Mouse (Mus musculus): ENCODE data around the gene Hdgfl1.

Gene Hdgfl1

GRCm38 (mm10) chr13:26769955-26770354 is at the start of gene Hdgfl1:
Hdgfl1 (minus strand) TSS chr13:26770165.
- in situ Hi-C loops (cut with MboI, MseI): no loop called here

GRCm38 (mm10) chr13:26795460-26795859 is 25.5 kb upstream of the Hdgfl1 start:
- in situ Hi-C loops (cut with MboI, MseI): no loop called here

- in situ Hi-C loops (cut with MboI, MseI): no loop called here
These were observed 541 bp downstream of the Hdgfl1 start for GRCm38 (mm10) chr13:26769424-26769823.

- in situ Hi-C loops (cut with MboI, MseI): no loop called here
These were observed 7.8 kb downstream of the Hdgfl1 start for GRCm38 (mm10) chr13:26761966-26762803.

GRCm38 (mm10) chr13:26752863-26753262 is 17.1 kb downstream of the Hdgfl1 start:
- in situ Hi-C loops (cut with MboI, MseI): no loop called here

- in situ Hi-C loops (cut with MboI, MseI): no loop called here
These were observed 17.6 kb downstream of the Hdgfl1 start for GRCm38 (mm10) chr13:26752414-26752813.

GRCm38 (mm10) chr13:26745760-26746457 is 24.1 kb downstream of the Hdgfl1 start:
- in situ Hi-C loops (cut with MboI, MseI): no loop called here

GRCm38 (mm10) chr13:26745059-26745759 is 24.8 kb downstream of the Hdgfl1 start:
- in situ Hi-C loops (cut with MboI, MseI): no loop called here

GRCm38 (mm10) chr13:26744068-26744467 is 25.9 kb downstream of the Hdgfl1 start:
- in situ Hi-C loops (cut with MboI, MseI): no loop called here

GRCm38 (mm10) chr13:26734981-26735380 is 35.0 kb downstream of the Hdgfl1 start:
- in situ Hi-C loops (cut with MboI, MseI): no loop called here

- in situ Hi-C loops (cut with MboI, MseI): no loop called here
These were observed 45.7 kb downstream of the Hdgfl1 start for GRCm38 (mm10) chr13:26724250-26724649.

- in situ Hi-C loops (cut with MboI, MseI): no loop called here
These were observed 48.6 kb downstream of the Hdgfl1 start for GRCm38 (mm10) chr13:26721333-26721732.

GRCm38 (mm10) chr13:26720917-26721316 is 49.0 kb downstream of the Hdgfl1 start:
- in situ Hi-C loops (cut with MboI, MseI): no loop called here

- in situ Hi-C loops (cut with MboI, MseI): no loop called here
These were observed 50.7 kb downstream of the Hdgfl1 start for GRCm38 (mm10) chr13:26719146-26719715.

Data from regulatory T cell (primary cell).